Mouse (Mus musculus): ENCODE measurements at regions not wholly inside any gene's neighbourhood (a gene's known extent, or its start where the extent isn't known, plus 50 kb on each side); places are given as distances from the start of the nearest gene placed in this dataset.
A peak's percentile ranks its signal among the peaks of the same experiment; 100 is the strongest.

DNA sequence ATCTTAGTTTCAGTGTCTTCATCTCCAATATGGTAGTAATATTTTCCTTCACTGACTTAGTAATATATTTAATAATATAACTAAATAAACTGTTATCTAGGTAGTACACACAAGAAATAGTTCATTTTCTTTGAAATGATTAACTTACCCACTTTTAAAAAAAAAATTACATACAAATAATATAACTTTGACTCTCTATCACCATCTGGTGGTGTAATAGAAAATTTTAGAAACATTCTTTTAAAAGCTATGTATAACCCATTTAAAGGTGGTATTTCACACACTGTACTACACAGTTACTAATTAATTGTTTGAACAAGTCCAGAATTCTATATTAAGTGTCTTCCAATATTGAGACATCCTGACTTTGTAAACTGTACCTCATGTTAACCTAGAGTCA lies 53.9 kb upstream of the Olfr266 start:
- ATAC-seq: peak; percentile 35

- no peak for ATAC-seq
Observed at GRCm38 (mm10) chr3:106903198-106903597, 77.1 kb upstream of the Olfr266 start.

- no peak for ATAC-seq
Observed at GRCm38 (mm10) chr3:106906668-106907067, 80.6 kb upstream of the Olfr266 start.

GRCm38 (mm10) chr3:106936067-106936466 lies 99.9 kb upstream of the Kcna3 start:
- ATAC-seq: no peak

DNA sequence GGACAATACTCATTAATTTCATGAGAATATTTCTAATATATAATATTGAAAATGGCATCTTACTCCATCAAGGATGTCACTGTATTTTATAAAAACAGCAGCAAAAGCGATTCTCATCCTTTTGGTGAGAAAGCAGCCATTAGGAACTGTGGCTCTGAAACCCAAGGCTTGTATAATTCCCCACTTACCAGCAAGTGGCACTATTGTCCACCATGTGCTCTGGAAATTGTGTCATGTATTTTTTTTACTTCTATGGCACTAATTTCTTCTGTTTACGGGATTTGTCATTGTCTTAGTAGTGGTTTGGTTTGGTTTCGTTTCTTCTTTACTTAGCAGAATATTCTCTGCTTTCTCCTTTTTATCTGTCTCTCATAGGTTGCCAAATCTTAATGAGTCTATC lies 95.9 kb upstream of the Kcna3 start:
- peak; percentile 95 for ATAC-seq

- ATAC-seq: no peak
Observed at GRCm38 (mm10) chr3:106955555-106956446, 80.2 kb upstream of the Kcna3 start.

- ATAC-seq: no peak
Observed at GRCm38 (mm10) chr3:106957162-106957895, 78.6 kb upstream of the Kcna3 start.

DNA sequence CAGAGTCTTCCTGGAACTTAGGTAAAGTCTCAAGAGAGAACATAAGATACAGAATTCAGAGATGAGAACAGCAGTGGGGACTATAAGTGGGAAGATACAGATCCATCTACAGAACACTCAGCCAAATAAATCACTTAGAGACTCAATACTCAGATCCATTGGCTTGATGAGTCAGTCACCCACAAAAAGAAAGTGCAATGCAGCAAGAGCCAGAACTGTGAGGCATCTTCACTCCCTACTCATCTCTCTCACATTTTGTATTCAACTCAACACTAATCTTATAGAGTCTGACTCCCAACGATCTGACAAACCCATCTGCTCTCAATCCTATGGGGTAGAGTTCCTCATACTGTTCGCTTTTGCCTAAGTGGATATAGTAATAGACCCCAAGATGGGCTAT lies 77.8 kb upstream of the Kcna3 start:
- ATAC-seq: no peak

GRCm38 (mm10) chr3:106960596-106960995 lies 75.4 kb upstream of the Kcna3 start:
- ATAC-seq: no peak

GRCm38 (mm10) chr3:106962466-106962865 lies 73.5 kb upstream of the Kcna3 start:
- no peak for ATAC-seq

DNA sequence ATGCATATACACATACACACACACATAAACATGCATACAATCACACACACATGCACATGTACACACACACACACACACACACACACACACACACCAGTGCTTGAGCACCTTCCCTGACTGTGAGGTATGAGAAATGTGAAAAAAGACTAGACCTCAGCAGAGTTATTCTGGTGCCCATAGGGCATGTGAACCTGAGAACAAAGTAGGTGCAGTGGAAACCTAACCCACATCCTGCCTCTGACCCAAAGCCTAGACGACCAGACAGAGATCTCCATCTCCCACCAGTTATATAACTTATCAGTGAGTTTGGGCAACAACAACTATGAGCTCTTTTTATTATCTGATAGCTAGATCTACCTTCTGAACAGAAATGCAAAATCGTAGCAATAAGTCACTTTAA lies 69.8 kb upstream of the Kcna3 start:
- peak; percentile 74 for ATAC-seq

GRCm38 (mm10) chr3:106967479-106967878 lies 68.5 kb upstream of the Kcna3 start:
- ATAC-seq: peak; percentile 78

GRCm38 (mm10) chr3:106974114-106974789 lies 61.7 kb upstream of the Kcna3 start:
- peak; percentile 90 for ATAC-seq

- ATAC-seq: no peak
Observed at GRCm38 (mm10) chr3:106978728-106979127, 57.2 kb upstream of the Kcna3 start.

DNA sequence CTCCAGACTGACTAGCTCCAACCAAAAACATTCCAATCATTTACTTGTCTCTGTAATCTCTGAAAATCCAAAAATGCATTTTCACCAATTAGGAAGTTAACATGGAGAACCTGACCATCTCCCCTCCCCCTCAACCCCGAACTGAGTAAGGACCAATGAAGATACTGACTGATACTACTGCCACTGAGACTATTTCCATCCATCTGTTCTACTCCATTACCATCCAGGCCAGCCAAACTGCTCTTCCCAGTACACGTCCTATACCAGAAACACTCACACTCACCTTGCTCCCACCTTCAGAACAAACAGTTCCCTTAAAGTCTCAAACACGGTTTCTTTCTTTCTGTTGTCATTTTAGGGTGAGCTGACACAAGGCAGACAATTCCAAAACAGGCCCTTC lies 55.1 kb upstream of the Kcna3 start:
- ATAC-seq: no peak

GRCm38 (mm10) chr3:106981323-106981722 lies 54.6 kb upstream of the Kcna3 start:
- no peak for ATAC-seq

DNA sequence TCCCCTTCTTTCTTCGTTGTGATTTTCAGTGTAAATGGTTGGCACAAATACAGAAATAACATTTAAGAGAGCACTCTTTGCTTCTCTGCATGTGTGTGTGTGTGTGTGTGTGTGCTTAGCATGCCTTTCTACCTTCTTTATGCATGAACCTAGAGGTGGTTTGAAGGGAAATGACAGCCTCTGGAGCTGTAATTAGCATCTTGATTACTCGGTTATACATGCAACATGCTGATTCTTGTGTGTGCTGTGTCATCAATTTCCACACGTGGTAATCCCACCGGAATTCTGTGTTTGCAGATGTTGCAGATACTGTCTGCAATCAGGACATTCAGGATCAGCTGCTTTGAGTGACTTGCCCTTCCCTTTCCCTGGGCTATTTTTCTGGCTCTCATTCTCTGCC lies 51.7 kb upstream of the Kcna3 start:
- ATAC-seq: no peak
